Mouse (Mus musculus): ENCODE data around the gene Stk32c. TPM values are rescaled to one million over a fixed set of nuclear protein-coding genes. Genes with fewer than 3 reads are reported as not detected.

Stk32c gene
- polyA plus RNA-seq, 1 experiment from 2014 or later: 0.60 TPM

DNA sequence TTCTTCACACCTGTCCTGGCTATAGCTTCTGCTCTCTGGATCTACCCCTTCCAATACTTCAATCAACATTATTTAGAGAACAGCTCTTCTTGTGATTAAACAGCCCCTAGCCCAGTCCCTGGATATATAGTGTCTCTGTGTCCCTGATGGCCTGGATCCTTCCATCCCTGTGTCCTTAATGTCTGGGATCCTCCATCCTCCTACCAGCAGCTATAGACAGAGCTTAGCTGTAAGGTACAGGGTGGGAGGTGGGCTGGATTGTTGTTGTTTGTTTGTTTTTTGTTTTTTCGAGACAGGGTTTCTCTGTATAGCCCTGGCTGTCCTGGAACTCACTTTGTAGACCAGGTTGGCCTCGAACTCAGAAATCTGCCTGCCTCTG, 93.3 kb downstream of the Stk32c start:
- 59% methylated on average over 2 of the region's 2 CpGs for WGBS
- no peaks in the 10 kb centered on the region for H3K36me3 ChIP-seq
- no peak for DNase-seq (ENCODE audit: low spot score)
- H3K4me1 ChIP-seq (replicated peaks): no peaks in the 10 kb centered on the region
- no peak overlapping the region for H3K27ac ChIP-seq
- no peaks in the 10 kb centered on the region for H3K27me3 ChIP-seq (ENCODE audit: insufficient read depth, poor library complexity, severe bottlenecking)
- no peaks in the 10 kb centered on the region for H3K9me3 ChIP-seq
- no peak overlapping the region for H3K4me3 ChIP-seq

DNA sequence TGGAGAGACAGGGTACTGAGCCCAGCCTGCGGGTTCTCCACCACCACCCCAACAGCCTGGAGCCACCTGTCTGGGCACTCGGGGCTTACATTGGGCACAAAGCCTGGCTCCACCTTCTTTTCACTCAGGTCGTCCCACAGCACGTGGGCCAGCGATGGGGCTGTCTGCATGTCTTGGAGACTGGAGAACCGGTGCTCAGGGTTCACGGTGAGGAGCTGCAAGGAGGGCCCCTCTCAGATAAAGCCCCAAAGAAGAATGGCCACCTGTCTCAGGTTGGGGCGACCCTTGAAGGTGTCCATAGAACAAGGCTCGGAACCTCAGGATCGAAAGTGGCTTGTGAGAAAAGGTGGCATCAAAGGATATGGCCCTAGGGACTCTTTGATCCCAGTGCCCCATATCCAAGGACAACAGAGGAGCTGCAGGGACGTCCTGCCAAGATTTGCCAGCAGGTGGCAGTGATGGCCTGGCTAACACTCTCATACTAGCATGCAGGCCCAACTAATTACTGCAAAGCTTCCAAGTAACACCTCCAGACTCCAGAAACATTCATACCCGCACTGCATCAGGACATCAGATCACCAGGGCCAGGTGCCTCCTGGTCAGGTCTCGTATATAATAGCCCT, 93.8 kb downstream of the Stk32c start:
- WGBS: 49% methylated on average over 13 of the region's 13 CpGs
- Histone ChIP-seq H3K4me3 (no peak overlapping the region), H3K27ac (no peak overlapping the region), H3K4me1 (replicated peaks) (no peaks in the 10 kb centered on the region), H3K27me3 (ENCODE audit: insufficient read depth, poor library complexity, severe bottlenecking) (no peaks in the 10 kb centered on the region), H3K9me3 (no peaks in the 10 kb centered on the region), H3K36me3 (no peaks in the 10 kb centered on the region)
- peak; percentile 87 for DNase-seq (ENCODE audit: low spot score)

DNA sequence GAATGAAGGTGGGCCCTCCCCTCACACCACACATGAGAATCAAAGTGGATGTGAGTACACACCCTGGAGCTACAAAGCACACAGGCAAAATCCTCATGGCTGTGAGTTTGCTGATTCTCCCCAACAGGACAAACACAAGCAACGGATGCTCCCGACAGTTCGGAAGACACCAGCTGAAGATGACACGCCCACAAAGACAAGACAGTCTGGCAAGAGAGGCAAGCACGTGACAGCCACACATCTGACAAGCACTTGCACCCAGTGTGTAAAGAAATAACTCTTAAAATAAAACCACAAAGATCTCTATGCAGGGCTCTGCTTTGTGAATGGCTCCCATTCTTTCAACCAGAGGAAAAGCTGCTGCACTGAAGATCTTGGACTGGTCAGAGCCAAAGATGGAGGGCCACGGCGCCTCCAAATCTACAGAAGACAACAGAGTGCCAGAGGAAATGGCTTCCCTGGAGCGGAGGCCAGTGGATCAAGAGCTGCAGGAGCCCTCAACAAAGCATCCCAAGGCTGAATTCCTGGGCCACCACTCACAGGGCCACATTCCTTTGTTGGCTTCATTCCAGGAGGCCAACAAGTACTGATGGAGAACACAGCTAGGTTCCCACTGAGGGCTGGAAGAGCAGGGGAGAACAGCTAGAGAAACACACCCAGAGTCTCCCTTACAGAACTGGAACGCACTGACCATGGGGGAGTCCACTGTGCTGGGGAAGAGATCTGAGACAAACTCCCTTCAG, 105.0 kb downstream of the Stk32c start:
- no peak for DNase-seq (ENCODE audit: low spot score)
- Histone ChIP-seq H3K4me3 (no peak overlapping the region), H3K9me3 (no peaks in the 10 kb centered on the region), H3K27ac (no peak overlapping the region), H3K27me3 (ENCODE audit: insufficient read depth, poor library complexity, severe bottlenecking) (no peaks in the 10 kb centered on the region), H3K36me3 (no peaks in the 10 kb centered on the region), H3K4me1 (replicated peaks) (peaks cover 19% of the 10 kb centered on the region; the same call in 1 of the 2 replicates)
- WGBS: 86% methylated on average over 9 of the region's 9 CpGs

DNA sequence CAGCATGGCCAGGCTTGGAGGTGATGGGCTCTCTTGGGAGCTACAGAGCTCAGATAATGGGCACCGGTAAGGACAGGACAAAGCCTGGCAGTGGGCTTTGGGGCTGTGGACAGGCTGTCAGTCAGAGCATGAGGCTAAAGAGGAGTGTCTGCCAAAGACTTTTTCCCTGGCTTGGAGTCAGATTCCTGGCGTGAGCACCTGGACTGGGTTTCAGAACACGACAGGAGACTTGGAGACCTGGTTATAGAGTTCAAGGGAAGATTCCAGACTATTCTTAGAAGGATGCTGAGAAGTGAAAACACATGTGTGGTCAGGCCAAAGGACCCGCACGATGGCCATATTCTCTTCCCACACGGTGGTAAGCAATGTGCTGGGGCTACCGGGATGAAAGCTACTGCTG, 107.4 kb downstream of the Stk32c start:
- no peaks in the 10 kb centered on the region for H3K9me3 ChIP-seq
- WGBS: 90% methylated on average over 7 of the region's 7 CpGs
- peak overlapping the region; percentile 30; the same call in 1 of the 2 replicates for H3K27ac ChIP-seq
- H3K27me3 ChIP-seq (ENCODE audit: insufficient read depth, poor library complexity, severe bottlenecking): no peaks in the 10 kb centered on the region
- H3K4me1 ChIP-seq (replicated peaks): peaks cover 26% of the 10 kb centered on the region; the same call in 1 of the 2 replicates
- no peak for DNase-seq (ENCODE audit: low spot score)
- H3K36me3 ChIP-seq: peaks cover 20% of the 10 kb centered on the region
- no peak overlapping the region for H3K4me3 ChIP-seq

DNA sequence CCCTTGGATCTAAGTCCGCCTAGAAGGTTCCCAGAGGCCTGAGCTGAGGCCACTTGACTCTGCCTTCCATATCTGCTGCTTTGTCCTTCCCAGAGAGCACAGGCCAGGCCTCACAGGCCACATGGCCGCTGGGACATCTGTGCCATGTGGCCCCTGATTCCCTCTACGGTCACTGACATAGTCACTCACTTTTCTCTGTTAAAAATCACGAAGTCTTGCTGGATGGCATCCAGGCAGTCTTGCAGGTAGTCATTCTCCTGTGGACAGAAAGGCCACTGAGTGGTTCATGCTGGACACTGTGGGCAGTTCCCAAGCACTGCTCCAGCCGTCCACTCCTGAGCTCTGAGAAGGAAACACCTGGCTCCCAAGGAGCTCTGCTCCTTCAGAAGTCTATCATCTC, 108.0 kb downstream of the Stk32c start:
- Histone ChIP-seq H3K36me3 (peaks cover 26% of the 10 kb centered on the region), H3K27ac (peak overlapping the region; percentile 30), H3K27me3 (ENCODE audit: insufficient read depth, poor library complexity, severe bottlenecking) (no peaks in the 10 kb centered on the region), H3K4me1 (replicated peaks) (peaks cover 26% of the 10 kb centered on the region; the same call in 1 of the 2 replicates), H3K9me3 (no peaks in the 10 kb centered on the region), H3K4me3 (no peak overlapping the region)
- no peak for DNase-seq (ENCODE audit: low spot score)
- 84% methylated on average over 5 of the region's 5 CpGs for WGBS

DNA sequence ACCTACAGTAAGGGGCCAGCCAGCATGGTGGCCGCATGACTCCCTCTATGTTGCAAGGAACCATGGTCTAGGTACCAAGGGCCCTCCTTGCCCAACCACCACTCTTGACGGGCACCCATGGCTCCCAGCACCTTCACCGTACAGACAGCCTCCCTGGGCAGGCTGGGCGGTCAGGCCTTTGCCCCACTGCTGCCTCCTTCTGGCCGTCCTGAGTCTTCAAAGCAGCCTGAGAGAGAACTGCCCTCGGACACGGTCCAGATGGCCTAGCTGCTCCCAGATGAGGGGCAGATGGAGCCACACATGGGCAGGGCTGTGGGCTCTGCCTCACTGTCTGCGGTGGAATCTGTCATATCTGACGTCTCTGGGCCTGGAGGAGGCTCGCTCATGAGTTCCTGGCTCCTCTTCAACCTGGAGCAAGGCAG, 109.1 kb downstream of the Stk32c start:
- Histone ChIP-seq H3K36me3 (peaks cover 37% of the 10 kb centered on the region), H3K4me1 (replicated peaks) (peaks cover 26% of the 10 kb centered on the region; the same call in 1 of the 2 replicates), H3K27me3 (ENCODE audit: insufficient read depth, poor library complexity, severe bottlenecking) (no peaks in the 10 kb centered on the region), H3K4me3 (no peak overlapping the region), H3K27ac (peak overlapping the region; percentile 30), H3K9me3 (no peaks in the 10 kb centered on the region)
- DNase-seq (ENCODE audit: low spot score): peak; percentile 53
- WGBS: 59% methylated on average over 10 of the region's 10 CpGs

DNA sequence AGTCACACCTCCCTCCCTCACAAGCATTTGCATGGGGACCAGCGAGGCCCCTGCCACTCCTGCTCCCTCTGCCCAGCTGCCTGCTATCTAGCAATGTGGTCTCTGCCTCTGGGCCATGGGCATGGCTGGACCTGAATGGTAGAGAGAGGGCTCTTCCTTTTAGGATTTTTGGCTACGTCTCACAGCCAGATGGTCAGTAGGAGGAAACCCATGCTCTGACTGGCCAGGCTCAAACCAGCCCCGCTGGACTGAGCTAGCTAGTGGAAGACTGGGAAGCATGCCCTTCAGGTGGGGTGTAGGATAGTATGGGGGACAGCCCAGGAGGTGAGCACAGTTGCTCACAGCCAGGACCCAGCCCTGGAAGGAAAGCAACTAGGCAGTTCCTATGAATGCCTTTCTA, 111.3 kb downstream of the Stk32c start:
- no peaks in the 10 kb centered on the region for H3K27me3 ChIP-seq (ENCODE audit: insufficient read depth, poor library complexity, severe bottlenecking)
- H3K9me3 ChIP-seq: no peaks in the 10 kb centered on the region
- no peak overlapping the region for H3K27ac ChIP-seq
- H3K36me3 ChIP-seq: peaks cover 57% of the 10 kb centered on the region
- DNase-seq (ENCODE audit: low spot score): no peak
- WGBS: 81% methylated on average over 3 of the region's 3 CpGs
- no peak overlapping the region for H3K4me3 ChIP-seq
- peaks cover 26% of the 10 kb centered on the region; the same call in 1 of the 2 replicates for H3K4me1 ChIP-seq (replicated peaks)

DNA sequence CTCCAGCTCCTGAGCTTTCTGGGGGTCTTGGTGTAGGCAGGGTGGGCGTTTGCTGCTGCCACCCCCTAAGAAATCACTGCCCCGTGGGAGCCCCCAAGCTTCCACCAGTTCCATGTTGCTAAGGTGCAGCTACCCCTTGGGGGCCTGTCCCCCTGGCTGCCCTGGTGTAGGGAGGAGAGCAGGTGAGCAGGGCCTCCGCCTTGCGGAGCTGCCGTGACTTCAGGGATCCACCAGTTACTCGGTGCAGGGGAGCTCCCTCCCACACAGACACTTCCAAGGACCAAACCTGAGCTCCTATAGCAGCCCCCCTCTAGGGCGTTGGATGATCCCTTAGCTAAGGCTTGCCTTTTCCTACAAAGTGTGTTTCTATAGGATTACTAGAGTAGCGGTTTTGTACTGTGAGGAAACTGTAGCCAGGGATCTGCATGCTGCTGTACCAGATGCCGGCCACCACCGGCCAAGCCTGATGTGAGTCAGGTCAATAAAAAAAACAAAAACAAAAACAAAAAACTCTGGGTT, 111.8 kb downstream of the Stk32c start:
- H3K9me3 ChIP-seq: no peaks in the 10 kb centered on the region
- no peak overlapping the region for H3K27ac ChIP-seq
- no peaks in the 10 kb centered on the region for H3K27me3 ChIP-seq (ENCODE audit: insufficient read depth, poor library complexity, severe bottlenecking)
- DNase-seq (ENCODE audit: low spot score): no peak
- H3K4me1 ChIP-seq (replicated peaks): peaks cover 24% of the 10 kb centered on the region; the same call in 1 of the 2 replicates
- peaks cover 62% of the 10 kb centered on the region for H3K36me3 ChIP-seq
- WGBS: 76% methylated on average over 10 of the region's 10 CpGs
- H3K4me3 ChIP-seq: no peak overlapping the region

DNA sequence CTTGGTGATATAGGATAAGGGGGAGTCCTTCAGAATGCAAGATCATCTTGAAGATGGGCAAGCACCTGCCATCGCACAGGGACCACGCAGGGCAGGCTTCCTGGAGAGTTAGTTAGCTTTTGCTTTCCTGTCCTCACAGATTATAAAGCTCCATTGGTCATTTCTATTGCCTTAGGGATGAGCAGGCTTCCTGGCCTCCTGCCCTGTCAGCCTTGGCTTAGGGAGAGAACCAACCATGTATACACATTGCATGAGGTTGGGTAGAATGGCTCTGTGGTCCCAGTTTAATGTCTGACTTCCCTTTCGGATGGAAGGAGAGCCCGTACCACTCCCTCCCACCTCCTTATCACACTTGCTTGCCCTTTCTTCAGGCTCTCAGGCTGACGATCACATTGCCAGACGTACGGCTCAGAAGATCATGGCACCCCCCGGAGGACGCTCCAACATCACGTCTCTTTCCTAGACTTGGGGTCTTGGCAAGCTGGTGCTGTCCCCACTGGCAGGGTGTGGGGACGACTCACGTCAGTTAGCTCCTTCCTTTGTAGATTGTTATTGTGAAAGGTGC, 112.5 kb downstream of the Stk32c start:
- WGBS: 78% methylated on average over 12 of the region's 12 CpGs
- no peak overlapping the region for H3K4me3 ChIP-seq
- H3K4me1 ChIP-seq (replicated peaks): peaks cover 21% of the 10 kb centered on the region; the same call in 1 of the 2 replicates
- H3K36me3 ChIP-seq: peaks cover 70% of the 10 kb centered on the region
- no peaks in the 10 kb centered on the region for H3K27me3 ChIP-seq (ENCODE audit: insufficient read depth, poor library complexity, severe bottlenecking)
- H3K9me3 ChIP-seq: no peaks in the 10 kb centered on the region
- H3K27ac ChIP-seq: no peak overlapping the region
- no peak for DNase-seq (ENCODE audit: low spot score)

DNA sequence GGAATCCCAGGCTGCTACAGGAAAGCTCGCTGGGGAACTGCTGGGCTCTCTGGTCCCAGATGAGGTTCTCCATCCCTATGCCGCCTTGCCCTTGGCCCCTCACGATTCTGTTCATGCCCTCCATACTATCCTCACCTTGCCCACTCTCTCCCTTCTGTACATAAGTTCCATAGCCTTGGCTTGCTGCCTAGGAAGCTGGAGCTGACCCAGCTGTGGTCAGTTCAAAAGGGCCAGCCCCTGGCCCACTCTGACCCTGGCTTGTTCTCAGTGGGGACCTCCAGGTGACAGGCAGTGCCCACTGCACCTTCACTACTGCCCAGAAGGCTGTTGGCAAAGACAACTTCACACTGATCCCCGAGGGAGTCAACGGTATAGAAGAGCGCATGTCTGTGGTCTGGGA, 116.7 kb downstream of the Stk32c start:
- DNase-seq (ENCODE audit: low spot score): no peak
- H3K27ac ChIP-seq: no peak overlapping the region
- H3K36me3 ChIP-seq: peaks cover 99% of the 10 kb centered on the region
- no peaks in the 10 kb centered on the region for H3K27me3 ChIP-seq (ENCODE audit: insufficient read depth, poor library complexity, severe bottlenecking)
- no peak overlapping the region for H3K4me3 ChIP-seq
- 88% methylated on average over 6 of the region's 6 CpGs for WGBS
- H3K4me1 ChIP-seq (replicated peaks): 0 out of 2 replicates have a peak, but pooled peaks cover 8% of the 10 kb centered on the region
- no peaks in the 10 kb centered on the region for H3K9me3 ChIP-seq

DNA sequence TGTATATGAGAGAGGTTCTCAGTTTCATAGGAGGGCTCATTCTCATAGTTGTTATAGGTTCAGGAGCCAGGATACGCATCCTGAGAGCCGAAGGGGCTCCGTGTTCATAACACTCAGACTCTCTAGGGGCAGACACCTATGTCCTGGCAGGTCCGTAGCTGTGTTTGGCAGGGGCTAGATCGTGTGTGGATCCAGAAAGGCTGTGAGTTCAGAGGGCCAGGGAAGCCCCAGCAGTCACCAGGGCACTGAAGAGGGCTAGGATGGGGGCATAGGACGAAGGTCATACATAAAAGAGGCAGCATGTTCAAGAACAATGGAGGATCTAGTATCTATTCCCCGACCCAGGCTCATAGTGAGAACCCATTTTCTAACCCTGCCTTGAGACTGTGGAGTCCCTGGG, 117.8 kb downstream of the Stk32c start:
- no peak for DNase-seq (ENCODE audit: low spot score)
- H3K27ac ChIP-seq: no peak overlapping the region
- no peaks in the 10 kb centered on the region for H3K27me3 ChIP-seq (ENCODE audit: insufficient read depth, poor library complexity, severe bottlenecking)
- WGBS: 81% methylated on average over 7 of the region's 7 CpGs
- peaks cover 99% of the 10 kb centered on the region for H3K36me3 ChIP-seq
- no peaks in the 10 kb centered on the region for H3K9me3 ChIP-seq
- no peak overlapping the region for H3K4me3 ChIP-seq
- H3K4me1 ChIP-seq (replicated peaks): 0 out of 2 replicates have a peak, but pooled peaks cover 4% of the 10 kb centered on the region

DNA sequence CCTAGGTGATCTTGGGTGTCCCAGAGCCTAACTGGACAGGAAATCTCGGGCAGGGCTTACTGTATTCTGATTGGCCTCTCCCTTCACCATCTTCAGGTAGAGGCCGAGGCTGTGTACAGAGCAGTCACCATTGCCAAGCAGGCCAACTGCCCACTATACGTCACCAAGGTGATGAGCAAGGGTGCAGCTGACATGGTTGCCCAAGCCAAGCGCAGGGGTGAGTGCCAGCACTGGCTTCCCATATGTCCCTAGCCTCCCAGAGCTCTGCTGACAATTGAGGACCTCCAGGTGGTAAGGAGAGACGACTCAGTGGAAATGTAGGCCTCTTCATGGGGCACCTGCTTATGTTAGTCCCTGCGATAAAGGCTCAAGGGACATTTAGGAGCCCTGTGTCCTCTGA, 118.3 kb downstream of the Stk32c start:
- Histone ChIP-seq H3K27me3 (ENCODE audit: insufficient read depth, poor library complexity, severe bottlenecking) (no peaks in the 10 kb centered on the region), H3K4me3 (no peak overlapping the region), H3K27ac (no peak overlapping the region), H3K4me1 (replicated peaks) (0 out of 2 replicates have a peak, but pooled peaks cover 4% of the 10 kb centered on the region), H3K36me3 (peaks cover 99% of the 10 kb centered on the region), H3K9me3 (no peaks in the 10 kb centered on the region)
- WGBS: 86% methylated on average over 6 of the region's 6 CpGs
- DNase-seq (ENCODE audit: low spot score): no peak

DNA sequence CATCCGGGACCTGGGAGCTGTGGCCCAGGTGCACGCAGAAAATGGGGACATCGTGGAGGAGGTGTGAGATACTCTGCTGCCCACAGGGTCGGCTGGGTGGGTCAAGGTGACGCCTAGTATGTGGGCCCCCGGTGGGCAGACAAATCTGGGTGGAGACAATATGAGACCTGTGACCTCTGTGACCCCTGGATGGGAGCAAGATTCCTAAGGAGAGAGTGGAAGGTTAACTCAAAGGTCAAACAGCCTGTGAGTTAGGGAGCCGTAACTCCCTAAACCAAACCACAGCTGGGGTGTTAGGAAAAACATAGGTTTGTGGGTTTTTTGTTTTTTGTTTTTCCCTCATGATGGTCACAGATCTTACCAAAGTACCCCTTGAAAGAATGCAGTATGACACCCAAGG, 119.3 kb downstream of the Stk32c start:
- H3K36me3 ChIP-seq: peaks cover 99% of the 10 kb centered on the region
- H3K4me3 ChIP-seq: no peak overlapping the region
- H3K4me1 ChIP-seq (replicated peaks): peaks cover 6% of the 10 kb centered on the region
- no peak for DNase-seq (ENCODE audit: low spot score)
- no peak overlapping the region for H3K27ac ChIP-seq
- no peaks in the 10 kb centered on the region for H3K9me3 ChIP-seq
- WGBS: 84% methylated on average over 7 of the region's 7 CpGs
- no peaks in the 10 kb centered on the region for H3K27me3 ChIP-seq (ENCODE audit: insufficient read depth, poor library complexity, severe bottlenecking)
